Mouse (Mus musculus): ENCODE results near the gene Spi1.

Spi1 gene

DNA sequence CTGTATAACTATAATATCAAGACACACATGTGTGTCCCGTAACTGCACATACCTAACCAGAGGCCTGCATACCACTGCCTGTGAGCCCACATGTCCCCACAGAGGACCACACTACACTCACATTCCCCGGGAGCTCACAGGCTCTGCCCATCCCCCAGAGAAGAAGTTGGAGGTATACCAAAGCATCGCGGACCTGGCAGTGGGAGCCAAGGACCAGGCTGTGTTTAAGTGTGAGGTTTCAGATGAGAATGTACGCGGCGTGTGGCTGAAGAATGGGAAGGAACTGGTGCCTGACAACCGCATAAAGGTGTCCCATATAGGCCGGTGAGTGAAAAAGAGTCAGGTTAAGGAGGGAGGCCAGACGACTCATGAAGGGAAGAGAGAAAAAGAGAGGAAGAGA lies 42.9 kb downstream of the Spi1 start:
- no peak for DNase-seq (ENCODE audit: low spot score in 2 of 2)

- DNase-seq (ENCODE audit: low spot score in 2 of 2): no peak
Measured at GRCm38 (mm10) chr2:91128761-91129160, 46.6 kb downstream of the Spi1 start.

DNA sequence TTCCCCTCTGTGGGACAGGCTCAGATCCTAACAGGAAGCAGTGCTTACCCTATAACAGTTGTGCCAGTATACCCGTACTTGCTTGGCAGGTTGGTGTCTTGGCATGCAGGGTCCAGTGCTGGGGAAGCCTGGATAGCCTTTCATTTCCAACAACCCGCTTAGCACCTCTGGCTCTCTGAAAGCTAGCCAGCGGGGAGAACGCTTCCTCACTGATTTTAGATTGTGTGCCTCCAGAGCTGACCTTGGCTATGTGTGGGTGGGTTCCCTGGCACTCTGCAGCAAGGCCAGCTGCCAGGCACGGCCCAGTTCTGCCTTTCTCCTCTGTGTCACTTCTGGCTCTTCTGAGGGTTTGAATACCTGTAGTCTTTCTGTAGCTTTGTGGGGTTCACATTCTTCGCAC lies 47.9 kb downstream of the Spi1 start:
- DNase-seq (ENCODE audit: low spot score in 2 of 2): no peak

- no peak for DNase-seq (ENCODE audit: low spot score in 2 of 2)
Measured at GRCm38 (mm10) chr2:91131251-91131650, 49.1 kb downstream of the Spi1 start.

GRCm38 (mm10) chr2:91132035-91132434 lies 49.8 kb downstream of the Spi1 start:
- no peak for DNase-seq (ENCODE audit: low spot score in 2 of 2)

DNA sequence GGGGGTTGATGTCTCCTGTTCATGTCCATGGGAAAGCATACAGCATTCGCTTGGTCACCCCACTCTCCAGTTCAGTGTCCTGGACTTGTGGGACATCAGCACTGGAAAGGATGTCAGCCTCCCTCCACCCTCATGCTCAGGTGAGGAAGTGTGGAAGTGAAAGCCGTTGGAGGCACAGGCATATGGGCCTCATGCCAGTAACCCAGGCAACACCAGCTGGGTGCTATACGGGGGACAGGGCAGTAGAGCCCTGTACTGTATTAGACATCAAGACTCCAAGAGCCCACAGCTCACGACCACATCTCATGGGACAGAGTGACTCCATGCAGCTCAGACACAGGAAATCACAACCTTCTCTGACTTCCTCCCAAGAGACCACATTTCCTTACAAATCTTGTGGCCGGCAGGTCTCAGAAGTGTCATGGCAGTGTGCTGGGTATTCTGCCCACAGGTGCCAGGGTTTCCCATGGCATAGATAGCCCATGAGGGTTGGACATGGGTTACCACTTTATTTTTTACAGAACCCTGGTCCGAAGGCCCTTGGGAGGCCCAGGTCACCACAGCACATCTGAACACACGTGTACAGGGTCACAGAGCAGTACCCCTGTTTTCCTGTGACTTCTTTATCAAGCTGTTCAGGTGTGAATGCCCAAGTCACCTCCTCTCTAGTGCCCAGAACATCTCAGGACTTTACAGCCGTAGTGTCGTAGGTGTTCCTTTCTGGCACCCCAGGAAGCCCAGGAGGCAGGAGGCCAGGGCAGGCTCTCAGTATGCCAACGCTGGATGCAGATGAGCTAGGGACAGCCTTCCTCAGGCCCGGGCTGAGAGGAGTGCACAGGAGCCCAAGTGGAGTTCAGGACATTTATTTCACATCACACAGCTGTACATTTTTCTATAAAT lies 54.6 kb downstream of the Spi1 start:
- DNase-seq (ENCODE audit: low spot score in 2 of 2): no peak

DNA sequence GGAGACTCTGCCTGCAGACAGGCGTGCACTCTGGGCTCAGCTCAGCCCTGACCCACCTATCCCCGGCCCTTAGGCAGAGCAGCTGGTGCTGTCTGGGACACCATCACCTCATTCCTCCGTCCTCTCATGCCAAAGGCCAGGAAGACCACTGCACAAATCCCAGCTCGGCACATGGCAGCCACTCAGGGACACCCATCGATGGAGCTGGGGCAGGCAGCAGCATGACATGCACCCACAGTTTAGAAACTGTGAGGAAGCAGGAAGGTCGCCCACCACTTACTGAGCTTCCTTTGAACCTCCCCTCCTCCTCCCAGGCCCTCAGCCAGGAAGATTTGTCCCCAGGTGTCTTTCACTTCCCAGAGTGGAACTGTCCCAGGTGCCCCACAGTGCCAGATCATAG lies 55.3 kb downstream of the Spi1 start:
- DNase-seq (ENCODE audit: low spot score in 2 of 2): peak in 1 of 2 experiments; percentile 20

DNA sequence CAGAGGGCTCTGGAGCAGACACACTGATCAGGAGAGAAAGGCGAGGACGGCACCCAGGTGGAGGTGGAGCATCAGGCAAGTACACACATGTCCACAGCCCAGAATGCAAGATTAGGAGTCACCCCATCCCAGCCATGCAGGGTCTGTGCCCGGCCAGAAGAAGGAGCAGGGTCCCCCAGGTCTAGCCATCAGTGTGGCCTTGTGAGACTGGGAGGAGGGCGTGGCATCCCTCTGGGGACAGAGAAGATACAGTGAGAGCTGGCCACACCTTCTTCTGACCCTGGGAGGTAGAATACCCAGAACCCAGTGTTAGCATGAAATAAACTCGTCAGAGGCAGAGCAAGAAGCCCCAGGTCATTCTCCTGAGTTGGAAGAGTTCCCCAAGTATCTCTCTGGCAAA lies 57.1 kb downstream of the Spi1 start:
- DNase-seq (ENCODE audit: low spot score in 2 of 2): no peak

GRCm38 (mm10) chr2:91139764-91140163 lies 57.6 kb downstream of the Spi1 start:
- DNase-seq (ENCODE audit: low spot score in 2 of 2): no peak

- no peak for DNase-seq (ENCODE audit: low spot score in 2 of 2)
Measured at GRCm38 (mm10) chr2:91142920-91143319, 60.7 kb downstream of the Spi1 start.

DNA sequence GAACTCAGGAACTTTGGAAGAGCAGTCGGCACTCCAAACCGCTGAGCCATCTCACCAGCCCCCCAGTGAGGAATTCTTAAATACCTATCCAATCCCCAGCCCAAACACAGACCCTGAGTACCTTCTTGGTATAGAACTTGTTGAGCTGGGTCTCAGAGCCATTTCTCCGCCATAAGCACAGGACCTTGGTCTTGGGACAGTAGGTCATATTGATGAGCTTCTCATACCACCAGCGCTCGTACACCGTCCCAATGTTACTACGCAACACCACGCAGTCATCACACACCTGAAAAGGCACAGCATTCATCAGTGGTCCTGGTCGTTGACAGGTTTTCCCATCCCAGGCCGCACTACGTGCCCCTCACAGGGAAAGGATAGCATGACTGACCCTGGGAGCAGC lies 61.2 kb downstream of the Spi1 start:
- no peak for DNase-seq (ENCODE audit: low spot score in 2 of 2)

DNA sequence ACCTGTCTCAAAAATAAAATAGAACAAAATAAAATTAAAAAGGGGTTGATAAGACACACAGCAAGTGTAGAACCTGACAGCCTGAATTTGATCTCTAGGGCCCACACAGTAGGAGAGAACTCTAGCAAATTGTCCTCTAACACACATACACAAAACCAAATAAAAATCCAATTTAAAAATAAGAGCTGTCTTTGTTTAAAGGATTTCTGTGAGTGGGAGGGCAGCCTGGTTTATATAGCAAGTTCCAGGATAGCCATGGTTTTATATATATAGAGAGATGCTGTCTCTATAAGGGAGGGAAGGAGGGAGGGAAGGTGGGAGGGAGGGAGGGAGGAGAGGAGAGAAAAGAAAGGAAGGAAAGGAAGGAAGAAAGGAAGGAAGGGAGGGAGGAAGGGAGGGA lies 65.9 kb downstream of the Spi1 start:
- no peak for DNase-seq (ENCODE audit: low spot score in 2 of 2)

- DNase-seq (ENCODE audit: low spot score in 2 of 2): no peak
Measured at GRCm38 (mm10) chr2:91151331-91151730, 69.1 kb downstream of the Spi1 start.

DNA sequence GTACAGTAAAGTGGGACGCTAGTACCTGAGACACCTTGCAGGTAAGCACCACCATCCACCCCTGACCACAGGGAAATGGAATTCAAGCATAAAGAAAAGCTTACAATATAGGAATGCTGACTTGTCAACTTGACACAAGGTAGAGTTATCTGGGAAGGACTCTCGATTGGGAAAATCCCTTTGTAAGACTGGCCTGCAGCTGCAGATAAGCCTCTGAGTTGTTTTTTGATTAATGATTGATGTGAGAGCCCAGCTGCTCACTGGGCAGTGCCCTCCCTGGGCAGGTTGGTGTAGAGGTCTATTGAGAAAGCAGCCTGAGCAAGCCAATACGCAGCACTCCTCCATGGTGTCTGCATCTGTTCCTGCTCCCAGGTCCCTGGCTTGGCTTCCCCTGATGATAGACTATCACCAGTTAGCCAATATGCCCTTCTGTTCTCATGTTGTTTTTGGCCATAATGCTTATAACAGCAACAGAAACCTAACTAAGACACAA lies 70.7 kb downstream of the Spi1 start:
- DNase-seq (ENCODE audit: low spot score in 2 of 2): no peak

DNA sequence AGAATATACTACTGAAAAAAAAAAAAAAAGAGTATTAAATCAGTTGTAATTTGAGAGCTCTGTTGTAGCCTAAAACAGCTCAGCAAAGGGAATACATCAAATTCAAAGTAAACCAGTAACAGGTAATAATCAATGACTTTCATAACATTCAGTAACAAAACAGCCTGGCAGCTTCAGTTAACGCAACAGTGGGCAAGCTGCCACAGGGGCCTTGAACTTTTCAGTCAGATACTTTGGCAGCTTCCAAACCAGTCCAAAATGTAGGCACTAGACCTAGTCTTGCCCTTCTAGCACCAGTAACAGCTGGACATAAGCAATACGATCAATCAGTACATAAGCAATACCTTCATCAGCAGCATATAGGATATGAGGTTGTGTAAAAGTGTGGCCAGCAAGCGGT lies 71.9 kb downstream of the Spi1 start:
- no peak for DNase-seq (ENCODE audit: low spot score in 2 of 2)

DNA sequence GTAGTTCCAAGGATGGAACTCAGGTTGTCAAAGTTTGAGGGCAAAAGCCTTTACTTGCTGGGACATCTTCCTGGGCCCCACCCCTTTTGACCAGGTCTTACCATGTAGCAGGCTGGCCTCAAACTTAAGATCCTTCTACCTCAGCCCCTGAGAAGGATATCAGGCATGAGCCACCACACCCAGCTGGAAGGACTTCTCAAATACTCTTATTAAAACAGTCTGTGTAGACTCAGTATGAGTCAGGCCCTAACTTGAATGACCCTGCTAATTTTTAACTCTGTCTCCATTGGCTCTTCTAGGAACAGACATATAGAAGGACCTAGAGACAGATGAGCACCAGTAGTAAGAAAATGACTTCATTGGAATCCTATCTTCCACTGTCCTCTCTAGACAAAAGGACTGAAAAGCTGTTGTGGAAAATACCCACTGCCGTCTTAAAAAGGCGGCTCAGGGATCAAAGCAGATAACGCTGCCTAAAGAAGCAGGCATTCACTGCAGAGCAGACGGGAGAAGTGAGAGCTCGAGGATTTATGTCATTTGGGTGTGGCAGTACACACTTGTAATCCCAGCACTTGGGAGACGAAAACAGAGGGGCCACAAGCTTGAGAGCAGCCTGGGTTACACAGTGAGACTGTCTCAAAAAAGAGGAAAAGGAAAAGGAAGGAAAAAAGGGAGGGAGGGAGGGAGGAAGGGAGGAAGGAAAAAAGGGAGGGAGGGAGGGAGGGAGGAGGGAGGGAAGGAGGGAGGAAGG lies 75.0 kb downstream of the Spi1 start:
- DNase-seq (ENCODE audit: low spot score in 2 of 2): no peak

- no peak for DNase-seq (ENCODE audit: low spot score in 2 of 2)
Measured at GRCm38 (mm10) chr2:91160591-91160990, 78.4 kb downstream of the Spi1 start.

- no peak for DNase-seq (ENCODE audit: low spot score in 2 of 2)
Measured at GRCm38 (mm10) chr2:91162952-91163351, 80.8 kb downstream of the Spi1 start.

DNA sequence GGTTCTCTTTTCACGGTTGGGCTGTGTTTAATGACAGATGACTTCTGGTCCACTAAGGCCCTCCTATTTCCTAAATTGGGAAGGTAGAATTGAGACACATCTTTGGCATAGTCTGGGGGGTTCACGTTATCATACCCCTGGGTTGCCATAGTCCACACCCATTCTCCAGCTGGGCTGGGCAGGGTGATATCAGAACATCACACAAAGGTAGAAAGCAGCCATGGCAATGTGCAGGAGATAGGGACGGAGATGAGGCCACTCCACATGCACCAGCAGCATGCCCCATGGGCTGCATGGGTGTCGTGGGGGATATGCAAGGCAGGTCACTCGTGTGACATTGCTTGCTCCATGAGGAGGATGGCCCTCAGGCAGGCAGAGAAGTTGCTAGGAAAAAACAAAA lies 81.3 kb downstream of the Spi1 start:
- no peak for DNase-seq (ENCODE audit: low spot score in 2 of 2)

GRCm38 (mm10) chr2:91164991-91165390 lies 82.8 kb downstream of the Spi1 start:
- no peak for DNase-seq (ENCODE audit: low spot score in 2 of 2)

Measured in right cerebral cortex, postnatal 10 days (tissue).